In the genomic region with DNA sequence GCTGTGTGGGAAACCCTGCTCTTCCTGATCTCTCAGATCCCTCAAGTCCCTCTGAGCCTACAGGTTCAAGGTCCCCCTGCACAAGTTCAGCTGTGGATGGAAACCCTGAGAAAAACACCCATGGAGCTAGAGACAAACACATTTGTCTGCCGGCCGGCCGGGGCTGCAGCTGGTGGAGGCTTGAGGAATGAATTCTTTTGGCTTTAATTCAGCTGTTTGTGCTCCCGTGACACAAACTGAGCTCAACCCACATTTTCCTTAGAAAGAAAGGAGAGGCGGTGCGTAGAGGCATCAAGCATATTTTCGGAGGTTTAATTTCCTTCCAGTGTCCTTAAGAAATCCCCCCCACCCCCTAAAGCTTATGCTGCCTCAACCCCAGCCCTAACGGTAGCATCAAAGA, we compare ENCODE assay signal across 8 mouse cellular contexts.
DNase-seq lines count a peak whose midpoint lies in the region; ATAC-seq and TF ChIP-seq lines count a peak whose summit lies in the region.

No protein-coding gene starts in this region.

- no peaks in the 10 kb centered on the region for H3K27me3 ChIP-seq in liver, embryonic 16.5 days (ENCODE audit: control insufficient read depth, insufficient read depth, low read depth, low read length)

- H3K4me1 ChIP-seq in liver, embryonic 16.5 days (ENCODE audit: control insufficient read depth, low read depth, low read length): peaks cover 6% of the 10 kb centered on the region
- H3K4me1 ChIP-seq in olfactory bulb, adult 2 months (ENCODE audit: control insufficient read depth, insufficient read depth, low read length): peaks cover 19% of the 10 kb centered on the region

- H3K4me3 ChIP-seq in liver, embryonic 16.5 days (ENCODE audit: low read depth, low read length): no peak overlapping the region
- H3K4me3 ChIP-seq in olfactory bulb, adult 2 months (ENCODE audit: insufficient read depth, low read depth, low read length): no peak overlapping the region

- no peaks in the 10 kb centered on the region for H3K9me3 ChIP-seq in liver, embryonic 16.5 days (replicated peaks; ENCODE audit: control insufficient read depth, low read length)

- TF ChIP-seq CTCF in olfactory bulb, adult 2 months (IDR thresholded peaks at IDR 0.05; ENCODE audit: insufficient read depth, low read depth, low read length): no peak

- 42% methylated on average over 8 of the region's 8 CpGs for WGBS in liver, embryonic 16.5 days (ENCODE audit: insufficient replicate concordance)
- WGBS in olfactory bulb, adult 2 months: 9% methylated on average over 8 of the region's 8 CpGs

- DNase-seq in cerebellum, adult 11-12 months: peak; percentile 21
- DNase-seq in cerebellum, adult 9-10 months: no peak
- DNase-seq in adrenal gland, postnatal 14 days: peak; percentile 31
- DNase-seq in gastrocnemius, postnatal 25 days: peak; percentile 41
- peak; percentile 32 for DNase-seq in kidney, adult 11 months

- H3K27ac ChIP-seq in liver, embryonic 16.5 days (ENCODE audit: low read length): no peak overlapping the region
- H3K27ac ChIP-seq in olfactory bulb, adult 2 months (ENCODE audit: insufficient read depth, low read depth, low read length): peak overlapping the region; percentile 73

- H3K4me2 ChIP-seq in liver, embryonic 16.5 days (ENCODE audit: low read depth, low read length): peak overlapping the region; percentile 33; the same call in 1 of the 2 replicates

- H3K9ac ChIP-seq in liver, embryonic 16.5 days (ENCODE audit: low read depth, low read length): no peak overlapping the region

- TF ChIP-seq POLR2A in olfactory bulb, adult 2 months (IDR thresholded peaks at IDR 0.05; ENCODE audit: insufficient read depth, low read depth, low read length): no peak

- ATAC-seq in liver, embryonic 16.5 days (ENCODE audit: low read depth): no peak
- no peak for ATAC-seq in erythroid progenitor cell, adult 5-6 weeks (replicated peaks; ENCODE audit: low FRiP score, poor library complexity, severe bottlenecking)

- H3K36me3 ChIP-seq in liver, embryonic 16.5 days (ENCODE audit: control insufficient read depth, insufficient read depth): no peaks in the 10 kb centered on the region
